ENCODE assay signal across 14 mouse cellular contexts in the genomic region with DNA sequence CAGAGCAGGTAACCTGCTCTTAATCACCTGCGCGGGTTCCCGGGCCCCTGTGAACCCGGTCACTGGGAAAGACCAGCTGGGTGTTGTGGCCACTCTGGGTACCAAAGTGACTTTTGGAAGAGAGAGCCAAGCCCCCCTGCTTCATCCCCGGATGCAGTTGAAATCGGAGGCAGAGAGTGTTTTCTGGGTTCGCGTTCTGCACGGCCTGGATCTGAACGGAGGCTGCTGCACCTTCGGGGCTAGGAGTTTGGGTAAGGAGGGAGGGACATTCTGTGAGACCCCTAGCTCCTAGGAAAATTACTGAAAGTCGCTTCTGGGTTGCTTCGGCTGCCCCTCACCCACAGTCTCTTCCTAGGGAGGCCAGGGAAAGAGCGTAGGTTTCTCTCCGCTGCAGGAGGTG. TPM values are rescaled to one million over a fixed set of nuclear protein-coding genes. Genes with fewer than 3 reads are reported as not detected.
DNase-seq lines count a peak whose midpoint lies in the region; ATAC-seq and TF ChIP-seq lines count a peak whose summit lies in the region.
"Had no signal": no experiment of that assay in that cellular context is flagged by ENCODE, and none has a peak within 500 bp of the region (broad histone marks: within the 10 kb centered on the region; RNA-seq: fewer than 3 reads in every experiment).

No protein-coding gene starts in this region.

- H3K4me3 ChIP-seq in kidney, embryonic 15.5 days (replicated peaks) = peak overlapping the region; percentile 18
- no peak overlapping the region for H3K4me3 ChIP-seq in ES-E14 (ENCODE audit: insufficient read depth in 1 of 2, low read depth in 1 of 2, low read length in 2 of 2, poor library complexity in 1 of 2, severe bottlenecking in 1 of 2)
- H3K4me3 ChIP-seq in limb, embryonic 13.5 days = peak overlapping the region; percentile 20
- H3K4me3 ChIP-seq: erythroblast, embryonic 14.5 days; stomach, embryonic 15.5 days had no signal

- peak overlapping the region; percentile 46 for H3K4me2 ChIP-seq in kidney, embryonic 15.5 days
- H3K4me2 ChIP-seq in limb, embryonic 13.5 days (replicated peaks) = peak overlapping the region; percentile 52
- H3K4me2 ChIP-seq: stomach, embryonic 15.5 days had no signal

- H3K9ac ChIP-seq in kidney, embryonic 15.5 days = no peak overlapping the region
- peak overlapping the region; percentile 23; the same call in 1 of the 2 replicates for H3K9ac ChIP-seq in ES-E14 (ENCODE audit: insufficient read depth, low read depth, low read length, poor library complexity, severe bottlenecking)
- H3K9ac ChIP-seq in limb, embryonic 13.5 days = 0 out of 2 replicates have a peak overlapping the region, but pooled peaks have one; percentile 8
- H3K9ac ChIP-seq: stomach, embryonic 15.5 days had no signal

- in situ Hi-C loops in ES-E14 (cut with MboI; ENCODE audit: low sequenced_read_pairs in 2 of 2, unreplicated experiment in 2 of 2) = loop anchor here (10.0 to 25.0 kb wide), 2 partner anchors 172 to 1501 kb away; partner anchors contain the start of genes Fbxw8 (in 1 of the 2), Hrk (in 1 of the 2) and Tbx5 (in 1 of the 2)

- H3K9me3 ChIP-seq in kidney, embryonic 15.5 days (replicated peaks) = no peaks in the 10 kb centered on the region
- no peaks in the 10 kb centered on the region for H3K9me3 ChIP-seq in ES-E14 (ENCODE audit: control insufficient read depth, insufficient read depth, low read depth, low read length)
- H3K9me3 ChIP-seq in limb, embryonic 13.5 days = no peaks in the 10 kb centered on the region
- H3K9me3 ChIP-seq: stomach, embryonic 15.5 days had no signal

- peaks cover 27% of the 10 kb centered on the region for H3K4me1 ChIP-seq in kidney, embryonic 15.5 days
- H3K4me1 ChIP-seq in ES-E14 (ENCODE audit: control insufficient read depth in 2 of 2, insufficient read depth in 2 of 2, low read length in 2 of 2, poor library complexity in 1 of 2) = peaks cover 11 to 19% of the 10 kb centered on the region in 2 experiments
- peaks cover 25% of the 10 kb centered on the region for H3K4me1 ChIP-seq in limb, embryonic 13.5 days

- H3K36me3 ChIP-seq in kidney, embryonic 15.5 days = no peaks in the 10 kb centered on the region
- H3K36me3 ChIP-seq in ES-E14 (ENCODE audit: control insufficient read depth, insufficient read depth, low read length, poor library complexity, severe bottlenecking) = no peaks in the 10 kb centered on the region
- no peaks in the 10 kb centered on the region for H3K36me3 ChIP-seq in limb, embryonic 13.5 days
- H3K36me3 ChIP-seq: stomach, embryonic 15.5 days had no signal

- ATAC-seq in kidney, embryonic 15.5 days (replicated peaks; ENCODE audit: low FRiP score) = no peak
- ATAC-seq in limb, embryonic 13.5 days (ENCODE audit: low FRiP score, low read depth) = no peak

- H3K27me3 ChIP-seq in kidney, embryonic 15.5 days = peaks cover 99% of the 10 kb centered on the region
- H3K27me3 ChIP-seq in limb, embryonic 13.5 days = peaks cover 98% of the 10 kb centered on the region

- 5% methylated on average over 15 of the region's 15 CpGs for WGBS in kidney, embryonic 15.5 days
- 3% methylated on average over 15 of the region's 15 CpGs for WGBS in limb, embryonic 13.5 days

- peak; percentile 38 for DNase-seq in adrenal gland, adult 2 months
- DNase-seq in adrenal gland, postnatal 4 days (ENCODE audit: low spot score in 2 of 2) = no peak
- DNase-seq in kidney, postnatal 25 days = no peak
- no peak for DNase-seq in ES-E14 (ENCODE audit: low read depth, low spot score)
- no peak for DNase-seq in ovary, adult 18-20 months (ENCODE audit: low spot score)
- no peak for DNase-seq in cerebellum, adult 18-20 months
- DNase-seq: adrenal gland, postnatal 25 days; kidney, adult 11 months; layer of hippocampus, adult 9-11 months had no signal

- H3K27ac ChIP-seq in kidney, embryonic 15.5 days = peak overlapping the region; percentile 71
- H3K27ac ChIP-seq in ES-E14 (ENCODE audit: insufficient read depth, low read depth, low read length, poor library complexity, severe bottlenecking) = no peak overlapping the region
- no peak overlapping the region for H3K27ac ChIP-seq in limb, embryonic 13.5 days
- H3K27ac ChIP-seq: stomach, embryonic 15.5 days had no signal

TF ChIP-seq in ES-E14, 5 proteins besides CTCF, POLR2A, EP300 and RAD21:
- TF ChIP-seq HCFC1 (IDR thresholded peaks at IDR 0.05; ENCODE audit: borderline replicate concordance, insufficient read depth, low read length) = no peak
- TF ChIP-seq MAFK (IDR thresholded peaks at IDR 0.05; ENCODE audit: insufficient read depth, low read depth, low read length) = no peak
- TF ChIP-seq ZC3H11A (IDR thresholded peaks at IDR 0.05; ENCODE audit: borderline replicate concordance, low read depth, low read length) = no peak
- no peak for TF ChIP-seq CHD2 (IDR thresholded peaks at IDR 0.05; ENCODE audit: low read depth, low read length)
- no peak for TF ChIP-seq ZNF384 (IDR thresholded peaks at IDR 0.05; ENCODE audit: low read depth, low read length)

RNA-seq across cellular contexts. Expression of gene Tbx3, which starts 7.2 kb away (rescaled TPM):
- total RNA-seq in adrenal gland, adult 2 months (2021) = 100 to 1,000 TPM; 285 to 315 TPM
- 854 and 965 TPM in 2 replicates for polyA plus RNA-seq in adrenal gland, adult 2 months (2012; rRNA removed)
- 100 to 1,000 TPM; 179 to 231 TPM for total RNA-seq in adrenal gland, postnatal 4 days (2021)
- polyA plus RNA-seq in kidney, embryonic 15.5 days (2015; fragmentation: Nextera tagmentation; extraction: Ambion mirVana) = 51.1 and 54.4 TPM in 2 replicates
- 30.5 and 47.9 TPM in 2 replicates for total RNA-seq in ES-E14 (2012; rRNA removed)
- 29.9 and 43.9 TPM in 2 replicates for polyA plus RNA-seq in limb, embryonic 13.5 days (2015; fragmentation: Nextera tagmentation; extraction: Ambion mirVana)
- total RNA-seq: hematopoietic stem cell, adult 5-6 weeks had no signal
- polyA plus RNA-seq: erythroblast, embryonic 14.5 days had no signal

Comparison
In these comparisons a context has a peak if more than half of its experiments do, and no peak if none do; other contexts are left out.
1. H3K4me3 ChIP-seq: peak in kidney, embryonic 15.5 days (single experiment) and limb, embryonic 13.5 days (single experiment); none in ES-E14 (0 of 2).